In the genomic region with DNA sequence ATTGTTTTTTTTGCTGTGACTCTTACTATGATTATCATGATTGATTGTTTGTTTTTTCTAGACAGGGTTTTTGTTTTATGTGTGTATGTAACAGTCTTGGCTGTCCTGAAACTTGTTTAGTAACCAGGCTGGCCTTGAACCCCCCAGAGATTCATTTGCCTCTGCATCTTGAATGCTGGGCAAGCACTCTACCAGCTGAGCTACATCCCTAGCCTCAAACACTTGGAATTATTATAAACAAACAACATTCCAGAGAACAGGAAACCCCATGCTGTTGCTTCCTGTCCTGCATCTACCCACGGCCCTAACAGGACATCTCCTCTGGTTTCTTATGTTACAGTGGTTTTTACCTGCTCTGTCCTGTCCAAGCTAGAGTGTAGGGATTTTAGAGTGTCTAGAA, we compare ENCODE assay signal across 11 mouse cellular contexts. TPM values are rescaled to one million over a fixed set of nuclear protein-coding genes. Genes with fewer than 3 reads are reported as not detected.
DNase-seq lines count a peak whose midpoint lies in the region; ATAC-seq lines count a peak whose summit lies in the region.
"Had no signal": no experiment of that assay in that cellular context is flagged by ENCODE, and none has a peak within 500 bp of the region (broad histone marks: within the 10 kb centered on the region; RNA-seq: fewer than 3 reads in every experiment).

No protein-coding gene starts in this region.

- peaks cover 34% of the 10 kb centered on the region for H3K4me1 ChIP-seq in hindbrain, embryonic 10.5 days (replicated peaks)
- H3K4me1 ChIP-seq in hindbrain, embryonic 13.5 days (replicated peaks): peaks cover 6% of the 10 kb centered on the region
- H3K4me1 ChIP-seq in midbrain, embryonic 10.5 days: peaks cover 23% of the 10 kb centered on the region
- no peaks in the 10 kb centered on the region for H3K4me1 ChIP-seq in midbrain, embryonic 13.5 days (replicated peaks)
- peaks cover 35% of the 10 kb centered on the region for H3K4me1 ChIP-seq in intestine, embryonic 15.5 days (replicated peaks)
- H3K4me1 ChIP-seq in stomach, embryonic 14.5 days (ENCODE audit: control insufficient read depth, insufficient read depth, low read length): peaks cover 42% of the 10 kb centered on the region

- DNase-seq in hindbrain, embryonic 10.5 days (ENCODE audit: low spot score): no peak
- DNase-seq in midbrain, embryonic 10.5 days (ENCODE audit: low spot score): no peak
- no peak for DNase-seq in ovary, postnatal 14 days (ENCODE audit: low spot score)
- no peak for DNase-seq in layer of hippocampus, postnatal 14 days (ENCODE audit: low spot score in 2 of 2)
- DNase-seq: cerebellum, adult 8-10 months; gastrocnemius, postnatal 25 days had no signal

- no peak overlapping the region for H3K4me2 ChIP-seq in hindbrain, embryonic 13.5 days
- no peak overlapping the region for H3K4me2 ChIP-seq in midbrain, embryonic 13.5 days (replicated peaks)
- no peak overlapping the region for H3K4me2 ChIP-seq in intestine, embryonic 15.5 days (replicated peaks)
- H3K4me2 ChIP-seq in stomach, embryonic 14.5 days (replicated peaks; ENCODE audit: low read depth, low read length): no peak overlapping the region

- no peak overlapping the region for H3K9ac ChIP-seq in hindbrain, embryonic 13.5 days
- H3K9ac ChIP-seq in midbrain, embryonic 13.5 days (replicated peaks): no peak overlapping the region
- no peak overlapping the region for H3K9ac ChIP-seq in intestine, embryonic 15.5 days
- no peak overlapping the region for H3K9ac ChIP-seq in stomach, embryonic 14.5 days (replicated peaks; ENCODE audit: low read depth, low read length)

- no peak for ATAC-seq in hindbrain, embryonic 13.5 days (ENCODE audit: low FRiP score)
- ATAC-seq in midbrain, embryonic 13.5 days: no peak
- ATAC-seq in intestine, embryonic 15.5 days: no peak
- no peak for ATAC-seq in stomach, embryonic 14.5 days (ENCODE audit: insufficient number of reproducible peaks, insufficient read depth, low FRiP score, low read depth)

- H3K36me3 ChIP-seq in hindbrain, embryonic 10.5 days: no peaks in the 10 kb centered on the region
- no peaks in the 10 kb centered on the region for H3K36me3 ChIP-seq in hindbrain, embryonic 13.5 days
- H3K36me3 ChIP-seq in midbrain, embryonic 10.5 days: no peaks in the 10 kb centered on the region
- H3K36me3 ChIP-seq in midbrain, embryonic 13.5 days: no peaks in the 10 kb centered on the region
- H3K36me3 ChIP-seq in intestine, embryonic 15.5 days: no peaks in the 10 kb centered on the region
- no peaks in the 10 kb centered on the region for H3K36me3 ChIP-seq in stomach, embryonic 14.5 days (ENCODE audit: control insufficient read depth, insufficient read depth, low read length)
- H3K36me3 ChIP-seq: G1E had no signal

- no peaks in the 10 kb centered on the region for H3K9me3 ChIP-seq in hindbrain, embryonic 10.5 days
- H3K9me3 ChIP-seq in hindbrain, embryonic 13.5 days: no peaks in the 10 kb centered on the region
- H3K9me3 ChIP-seq in midbrain, embryonic 10.5 days (replicated peaks): no peaks in the 10 kb centered on the region
- H3K9me3 ChIP-seq in midbrain, embryonic 13.5 days: no peaks in the 10 kb centered on the region
- no peaks in the 10 kb centered on the region for H3K9me3 ChIP-seq in intestine, embryonic 15.5 days
- no peaks in the 10 kb centered on the region for H3K9me3 ChIP-seq in stomach, embryonic 14.5 days (ENCODE audit: control insufficient read depth, low read depth, low read length)
- H3K9me3 ChIP-seq: G1E had no signal

- no peaks in the 10 kb centered on the region for H3K27me3 ChIP-seq in hindbrain, embryonic 10.5 days (ENCODE audit: insufficient read depth, poor library complexity, severe bottlenecking)
- H3K27me3 ChIP-seq in hindbrain, embryonic 13.5 days: no peaks in the 10 kb centered on the region
- H3K27me3 ChIP-seq in midbrain, embryonic 10.5 days (ENCODE audit: low read depth, poor library complexity, severe bottlenecking): no peaks in the 10 kb centered on the region
- no peaks in the 10 kb centered on the region for H3K27me3 ChIP-seq in midbrain, embryonic 13.5 days
- no peaks in the 10 kb centered on the region for H3K27me3 ChIP-seq in intestine, embryonic 15.5 days (replicated peaks)
- H3K27me3 ChIP-seq in stomach, embryonic 14.5 days (ENCODE audit: control insufficient read depth, insufficient read depth, low read length): no peaks in the 10 kb centered on the region

- 53% methylated on average over 1 of the region's 1 CpGs for WGBS in hindbrain, embryonic 10.5 days
- WGBS in hindbrain, embryonic 13.5 days: 69% methylated on average over 1 of the region's 1 CpGs
- 60% methylated on average over 1 of the region's 1 CpGs for WGBS in midbrain, embryonic 10.5 days
- 61% methylated on average over 1 of the region's 1 CpGs for WGBS in midbrain, embryonic 13.5 days
- 41% methylated on average over 1 of the region's 1 CpGs for WGBS in intestine, embryonic 15.5 days
- WGBS in stomach, embryonic 14.5 days: 35% methylated on average over 1 of the region's 1 CpGs

- H3K4me3 ChIP-seq in hindbrain, embryonic 10.5 days: no peak overlapping the region
- H3K4me3 ChIP-seq in hindbrain, embryonic 13.5 days: no peak overlapping the region
- H3K4me3 ChIP-seq in midbrain, embryonic 10.5 days: no peak overlapping the region
- H3K4me3 ChIP-seq in midbrain, embryonic 13.5 days (replicated peaks): no peak overlapping the region
- no peak overlapping the region for H3K4me3 ChIP-seq in intestine, embryonic 15.5 days (replicated peaks)
- no peak overlapping the region for H3K4me3 ChIP-seq in stomach, embryonic 14.5 days (ENCODE audit: low read depth, low read length)

- H3K27ac ChIP-seq in hindbrain, embryonic 10.5 days: peak overlapping the region; percentile 17; the same call in 1 of the 2 replicates
- H3K27ac ChIP-seq in hindbrain, embryonic 13.5 days: no peak overlapping the region
- 0 out of 2 replicates have a peak overlapping the region, but pooled peaks have one; percentile 33 for H3K27ac ChIP-seq in midbrain, embryonic 10.5 days (replicated peaks)
- H3K27ac ChIP-seq in midbrain, embryonic 13.5 days: no peak overlapping the region
- peak overlapping the region; percentile 46 for H3K27ac ChIP-seq in intestine, embryonic 15.5 days
- H3K27ac ChIP-seq in stomach, embryonic 14.5 days (ENCODE audit: low read length): peak overlapping the region; percentile 46

RNA-seq across cellular contexts. Expression of gene Amotl2, which starts 42.4 kb away (rescaled TPM):
- polyA plus RNA-seq in hindbrain, embryonic 10.5 days (2016; fragmentation: Nextera tagmentation; extraction: Ambion mirVana): 67.6 and 70.1 TPM in 2 replicates
- polyA plus RNA-seq in hindbrain, embryonic 13.5 days (2015; fragmentation: Nextera tagmentation; extraction: Ambion mirVana): 64.7 and 67.3 TPM in 2 replicates
- 60.3 and 71.1 TPM in 2 replicates for polyA plus RNA-seq in midbrain, embryonic 10.5 days (2016; fragmentation: Nextera tagmentation; extraction: Ambion mirVana)
- polyA plus RNA-seq in midbrain, embryonic 13.5 days (2015; fragmentation: Nextera tagmentation; extraction: Ambion mirVana): 65.0 and 80.6 TPM in 2 replicates
- polyA plus RNA-seq in intestine, embryonic 15.5 days (2015; fragmentation: Nextera tagmentation; extraction: Ambion mirVana): 31.8 and 32.9 TPM in 2 replicates
- polyA plus RNA-seq in stomach, embryonic 14.5 days (2014; fragmentation: Nextera tagmentation; extraction: Ambion mirVana): 22.1 and 28.9 TPM in 2 replicates
- total RNA-seq in layer of hippocampus, postnatal 14 days (2021): 10 to 100 TPM; 23.3 to 25.3 TPM
- polyA plus RNA-seq: G1E had no signal

Comparison
In these comparisons a context has a peak if more than half of its experiments do, and no peak if none do; other contexts are left out.
1. H3K27ac ChIP-seq: peak in hindbrain, embryonic 10.5 days (single experiment), midbrain, embryonic 10.5 days (single experiment), intestine, embryonic 15.5 days (single experiment) and stomach, embryonic 14.5 days (single experiment); none in hindbrain, embryonic 13.5 days (single experiment) and midbrain, embryonic 13.5 days (single experiment).